8 mouse cellular contexts compared by ENCODE assay signal in the genomic region with DNA sequence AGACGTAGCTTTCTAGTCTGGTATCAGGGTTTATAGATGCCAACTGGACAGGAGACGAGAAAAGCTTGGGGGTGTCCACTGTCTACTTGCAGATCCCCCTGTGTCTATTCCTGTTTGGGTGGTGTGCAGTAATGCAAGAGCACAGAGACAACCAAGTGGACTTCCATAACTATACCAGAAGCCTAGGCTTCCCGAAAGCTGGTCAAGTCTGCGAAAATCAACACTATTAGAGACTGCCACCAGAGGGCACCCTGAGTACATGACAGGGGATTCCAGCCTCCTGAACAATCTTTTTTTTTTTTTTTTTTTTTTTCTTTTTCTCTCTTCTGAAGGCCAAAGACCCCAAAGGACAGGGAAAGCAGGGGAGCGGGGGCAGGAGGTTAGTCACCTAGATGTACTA. TPM values are rescaled to one million over a fixed set of nuclear protein-coding genes. Genes with fewer than 3 reads are reported as not detected.
DNase-seq lines count a peak whose midpoint lies in the region; TF ChIP-seq lines count a peak whose summit lies in the region.
"Had no signal": no experiment of that assay in that cellular context is flagged by ENCODE, and none has a peak within 500 bp of the region (broad histone marks: within the 10 kb centered on the region; RNA-seq: fewer than 3 reads in every experiment).

No protein-coding gene starts in this region.

- DNase-seq in ES-CJ7 (ENCODE audit: low read depth, low spot score) (peak; percentile 71), adipocyte (ENCODE audit: low spot score) (peak; percentile 87)
- DNase-seq in cerebellum, postnatal 36 days = peak; percentile 79 to 84
- peak; percentile 58 to 81 for DNase-seq in gastrocnemius, postnatal 4 days (ENCODE audit: low spot score in 2 of 2)
- DNase-seq in layer of hippocampus, adult 2 months (ENCODE audit: low spot score in 2 of 2) = peak; percentile 61 to 91
- DNase-seq in lung, postnatal 25 days (ENCODE audit: low spot score) = peak; percentile 74
- peak; percentile 23 for DNase-seq in spleen, adult 12 weeks (ENCODE audit: low spot score)

- no peak overlapping the region for H3K27ac ChIP-seq in layer of hippocampus, adult 2 months
- H3K27ac ChIP-seq: macrophage had no signal

- TF ChIP-seq CTCF in layer of hippocampus, adult 2 months (conservative IDR thresholded peaks at IDR 0.05) = peak; percentile 86

- H3K4me3 ChIP-seq in layer of hippocampus, adult 2 months = no peak overlapping the region

RNA-seq across cellular contexts. Expression of gene 6430628N08Rik, which starts 12.4 kb away (rescaled TPM):
- not detected for total RNA-seq in gastrocnemius, postnatal 4 days (2021)
- not detected for total RNA-seq in layer of hippocampus, adult 2 months (2021)

RNA-seq across cellular contexts. Expression of gene Kncn, which starts 18.6 kb away (rescaled TPM):
- not detected for total RNA-seq in gastrocnemius, postnatal 4 days (2021)
- total RNA-seq in layer of hippocampus, adult 2 months (2021) = under 1 TPM; 0.41 to 0.42 TPM

RNA-seq across cellular contexts. Expression of gene Dmbx1, which starts 36.9 kb away (rescaled TPM):
- total RNA-seq in gastrocnemius, postnatal 4 days (2021) = not detected
- not detected for total RNA-seq in layer of hippocampus, adult 2 months (2021)

Comparison
In these comparisons a context has a peak if more than half of its experiments do, and no peak if none do; other contexts are left out.
1. DNase-seq: peak in every context shown above with its lines; median percentile 87 in adipocyte; 82 in cerebellum, postnatal 36 days; 76 in layer of hippocampus, adult 2 months; 74 in lung, postnatal 25 days; 71 in ES-CJ7; 70 in gastrocnemius, postnatal 4 days; 23 in spleen, adult 12 weeks.